Mouse (Mus musculus): ENCODE results near the gene Klf1. TPM values are rescaled to one million over a fixed set of nuclear protein-coding genes. Genes with fewer than 3 reads are reported as not detected.

Gene Klf1
- polyA plus RNA-seq, 1 experiment from 2014 or later = 3.5 TPM

GRCm38 (mm10) chr8:84908421-84909161 lies 6.9 kb downstream of the Klf1 start, which contains the start of gene Dnase2a:
TSS of gene Dnase2a (plus strand) at chr8:84908560.
- peak; percentile 89 for ATAC-seq (ENCODE audit: low FRiP score)
- no peaks in the 10 kb centered on the region for H3K9me3 ChIP-seq
- 0 out of 2 replicates have a peak within 1 kb of the TSS, but pooled peaks have one; percentile 19 for H3K27ac ChIP-seq
- H3K4me3 ChIP-seq (replicated peaks) = peak within 1 kb of the TSS; percentile 50
- H3K4me1 ChIP-seq = peaks cover 26% of the 10 kb centered on the region
- H3K4me2 ChIP-seq = peak within 1 kb of the TSS; percentile 78
- peak within 1 kb of the TSS; percentile 62 for H3K9ac ChIP-seq
- WGBS = under 1% methylated on average over 45 of the region's 45 CpGs
- H3K27me3 ChIP-seq = peaks cover 58% of the 10 kb centered on the region
- peaks cover 29% of the 10 kb centered on the region for H3K36me3 ChIP-seq (replicated peaks)

GRCm38 (mm10) chr8:84909162-84909767 lies 7.5 kb downstream of the Klf1 start:
- peaks cover 63% of the 10 kb centered on the region for H3K27me3 ChIP-seq

GRCm38 (mm10) chr8:84909949-84910348 lies 8.2 kb downstream of the Klf1 start:
- peaks cover 25% of the 10 kb centered on the region for H3K4me1 ChIP-seq
- H3K4me3 ChIP-seq (replicated peaks) = no peak overlapping the region
- H3K9me3 ChIP-seq = no peaks in the 10 kb centered on the region
- peaks cover 41% of the 10 kb centered on the region for H3K36me3 ChIP-seq (replicated peaks)
- H3K27ac ChIP-seq = no peak overlapping the region
- WGBS = 90% methylated on average over 5 of the region's 5 CpGs
- H3K27me3 ChIP-seq = peaks cover 64% of the 10 kb centered on the region
- no peak for ATAC-seq (ENCODE audit: low FRiP score)
- H3K9ac ChIP-seq = no peak overlapping the region
- no peak overlapping the region for H3K4me2 ChIP-seq

More at GRCm38 (mm10) chr8:84909162-84909767, 7.5 kb downstream of the Klf1 start:
- peaks cover 34% of the 10 kb centered on the region for H3K36me3 ChIP-seq (replicated peaks)
- H3K27ac ChIP-seq = no peak overlapping the region
- peak overlapping the region; percentile 62 for H3K9ac ChIP-seq
- peak; percentile 18; the same call in 1 of the 2 replicates for ATAC-seq (ENCODE audit: low FRiP score)
- H3K9me3 ChIP-seq = no peaks in the 10 kb centered on the region
- peak overlapping the region; percentile 78 for H3K4me2 ChIP-seq
- WGBS = 49% methylated on average over 20 of the region's 20 CpGs
- peaks cover 25% of the 10 kb centered on the region for H3K4me1 ChIP-seq
- H3K4me3 ChIP-seq (replicated peaks) = peak overlapping the region; percentile 50

GRCm38 (mm10) chr8:84910551-84910950 lies 8.8 kb downstream of the Klf1 start:
- Histone ChIP-seq H3K9ac (no peak overlapping the region), H3K27ac (no peak overlapping the region), H3K27me3 (peaks cover 68% of the 10 kb centered on the region), H3K4me3 (replicated peaks) (no peak overlapping the region), H3K36me3 (replicated peaks) (peaks cover 47% of the 10 kb centered on the region), H3K9me3 (no peaks in the 10 kb centered on the region), H3K4me2 (no peak overlapping the region), H3K4me1 (peaks cover 25% of the 10 kb centered on the region)
- no peak for ATAC-seq (ENCODE audit: low FRiP score)
- WGBS = 80% methylated on average over 6 of the region's 6 CpGs

- peaks cover 59% of the 10 kb centered on the region for H3K36me3 ChIP-seq (replicated peaks)
- no peak overlapping the region for H3K9ac ChIP-seq
- peaks cover 25% of the 10 kb centered on the region for H3K4me1 ChIP-seq
- H3K9me3 ChIP-seq = no peaks in the 10 kb centered on the region
- peaks cover 74% of the 10 kb centered on the region for H3K27me3 ChIP-seq
- WGBS = 87% methylated on average over 9 of the region's 9 CpGs
- no peak overlapping the region for H3K4me3 ChIP-seq (replicated peaks)
- no peak for ATAC-seq (ENCODE audit: low FRiP score)
- H3K27ac ChIP-seq = no peak overlapping the region
- no peak overlapping the region for H3K4me2 ChIP-seq
Observed at GRCm38 (mm10) chr8:84911854-84912253, 10.1 kb downstream of the Klf1 start.

GRCm38 (mm10) chr8:84912391-84912790 lies 10.7 kb downstream of the Klf1 start:
- peak overlapping the region; percentile 66 for H3K4me2 ChIP-seq

GRCm38 (mm10) chr8:84912895-84913501 lies 11.3 kb downstream of the Klf1 start:
- no peak for ATAC-seq (ENCODE audit: low FRiP score)
- WGBS = 2% methylated on average over 55 of the region's 55 CpGs
- H3K27me3 ChIP-seq = peaks cover 85% of the 10 kb centered on the region
- peak overlapping the region; percentile 40; the same call in 1 of the 2 replicates for H3K9ac ChIP-seq
- H3K4me1 ChIP-seq = peaks cover 24% of the 10 kb centered on the region
- no peaks in the 10 kb centered on the region for H3K9me3 ChIP-seq
- peak overlapping the region; percentile 37 for H3K4me3 ChIP-seq (replicated peaks)
- H3K4me2 ChIP-seq = peak overlapping the region; percentile 66
- peaks cover 68% of the 10 kb centered on the region for H3K36me3 ChIP-seq (replicated peaks)
- no peak overlapping the region for H3K27ac ChIP-seq

More at GRCm38 (mm10) chr8:84912391-84912790, 10.7 kb downstream of the Klf1 start:
- Histone ChIP-seq H3K36me3 (replicated peaks) (peaks cover 65% of the 10 kb centered on the region), H3K9me3 (no peaks in the 10 kb centered on the region), H3K27me3 (peaks cover 79% of the 10 kb centered on the region), H3K4me1 (peaks cover 25% of the 10 kb centered on the region), H3K4me3 (replicated peaks) (peak overlapping the region; percentile 37), H3K9ac (0 out of 2 replicates have a peak overlapping the region, but pooled peaks have one; percentile 40), H3K27ac (no peak overlapping the region)
- ATAC-seq (ENCODE audit: low FRiP score) = no peak
- WGBS = 25% methylated on average over 27 of the region's 27 CpGs

GRCm38 (mm10) chr8:84913502-84913900 lies 11.8 kb downstream of the Klf1 start:
- ATAC-seq (ENCODE audit: low FRiP score) = no peak
- Histone ChIP-seq H3K9ac (peak overlapping the region; percentile 40; the same call in 1 of the 2 replicates), H3K27me3 (peaks cover 90% of the 10 kb centered on the region)

GRCm38 (mm10) chr8:84913960-84914359 lies 12.2 kb downstream of the Klf1 start:
- Histone ChIP-seq H3K27me3 (peaks cover 92% of the 10 kb centered on the region), H3K36me3 (replicated peaks) (peaks cover 75% of the 10 kb centered on the region), H3K9me3 (no peaks in the 10 kb centered on the region), H3K4me2 (peak overlapping the region; percentile 66; the same call in 1 of the 2 replicates), H3K9ac (peak overlapping the region; percentile 40; the same call in 1 of the 2 replicates), H3K27ac (no peak overlapping the region), H3K4me1 (peaks cover 19% of the 10 kb centered on the region), H3K4me3 (replicated peaks) (no peak overlapping the region)
- no peak for ATAC-seq (ENCODE audit: low FRiP score)
- WGBS = 49% methylated on average over 4 of the region's 4 CpGs

More at GRCm38 (mm10) chr8:84913502-84913900, 11.8 kb downstream of the Klf1 start:
- 13% methylated on average over 9 of the region's 9 CpGs for WGBS
- H3K36me3 ChIP-seq (replicated peaks) = peaks cover 70% of the 10 kb centered on the region
- H3K4me1 ChIP-seq = peaks cover 23% of the 10 kb centered on the region
- H3K4me3 ChIP-seq (replicated peaks) = peak overlapping the region; percentile 37
- H3K9me3 ChIP-seq = no peaks in the 10 kb centered on the region
- peak overlapping the region; percentile 66 for H3K4me2 ChIP-seq
- H3K27ac ChIP-seq = no peak overlapping the region

- Histone ChIP-seq H3K4me1 (peaks cover 14% of the 10 kb centered on the region), H3K9me3 (no peaks in the 10 kb centered on the region), H3K9ac (no peak overlapping the region), H3K27me3 (peaks cover 83% of the 10 kb centered on the region), H3K4me2 (no peak overlapping the region), H3K27ac (no peak overlapping the region), H3K36me3 (replicated peaks) (peaks cover 84% of the 10 kb centered on the region), H3K4me3 (replicated peaks) (no peak overlapping the region)
- 89% methylated on average over 8 of the region's 8 CpGs for WGBS
- no peak for ATAC-seq (ENCODE audit: low FRiP score)
Observed at GRCm38 (mm10) chr8:84915269-84915668, 13.5 kb downstream of the Klf1 start.

- Histone ChIP-seq H3K4me3 (replicated peaks) (no peak overlapping the region), H3K27me3 (peaks cover 57% of the 10 kb centered on the region), H3K4me2 (no peak overlapping the region), H3K9ac (no peak overlapping the region), H3K36me3 (replicated peaks) (peaks cover 81% of the 10 kb centered on the region), H3K27ac (no peak overlapping the region), H3K9me3 (no peaks in the 10 kb centered on the region), H3K4me1 (peaks cover 8% of the 10 kb centered on the region)
- ATAC-seq (ENCODE audit: low FRiP score) = no peak
- WGBS = 30% methylated on average over 20 of the region's 20 CpGs
Observed at GRCm38 (mm10) chr8:84917781-84918180, 16.1 kb downstream of the Klf1 start.

- ATAC-seq (ENCODE audit: low FRiP score) = no peak
- WGBS = 92% methylated on average over 15 of the region's 15 CpGs
- no peak overlapping the region for H3K4me2 ChIP-seq
Observed at GRCm38 (mm10) chr8:84918646-84919045, 16.9 kb downstream of the Klf1 start.

More at GRCm38 (mm10) chr8:84918646-84919045, 16.9 kb downstream of the Klf1 start:
- Histone ChIP-seq H3K36me3 (replicated peaks) (peaks cover 83% of the 10 kb centered on the region), H3K9ac (no peak overlapping the region), H3K4me3 (replicated peaks) (no peak overlapping the region), H3K27me3 (peaks cover 49% of the 10 kb centered on the region), H3K4me1 (no peaks in the 10 kb centered on the region), H3K27ac (no peak overlapping the region), H3K9me3 (no peaks in the 10 kb centered on the region)
